Mouse (Mus musculus) C2C12 (cell line): ENCODE measurements at regions not wholly inside any gene's neighbourhood (a gene's known extent, or its start where the extent isn't known, plus 50 kb on each side); places are given as distances from the start of the nearest gene placed in this dataset.

Experiments
- CTCF ChIP-seq: IDR thresholded peaks from one replicate; pipeline ENCODE4 v1.5.1; 2011; ENCODE audit not compliant: control insufficient read depth, insufficient read depth, insufficient read length
- MAX ChIP-seq: IDR thresholded peaks from one replicate; pipeline ENCODE4 v1.6.1; 2011; ENCODE audit warnings: mild to moderate bottlenecking, control low read depth
- MYOD1 ChIP-seq: IDR thresholded peaks from one replicate; pipeline ENCODE4 v1.6.1; 2011; ENCODE audit warnings: low read depth; ENCODE audit not compliant: control insufficient read depth, insufficient read length
- MYOG ChIP-seq: IDR thresholded peaks from one replicate; pipeline ENCODE4 v1.6.1; 2011; ENCODE audit not compliant: control insufficient read depth, insufficient read length; ENCODE audit errors: extremely low read depth
- USF1 ChIP-seq: IDR thresholded peaks from one replicate; pipeline ENCODE4 v1.6.1; 2011; ENCODE audit warnings: low read depth, mild to moderate bottlenecking, control low read depth, moderate library complexity

DNA sequence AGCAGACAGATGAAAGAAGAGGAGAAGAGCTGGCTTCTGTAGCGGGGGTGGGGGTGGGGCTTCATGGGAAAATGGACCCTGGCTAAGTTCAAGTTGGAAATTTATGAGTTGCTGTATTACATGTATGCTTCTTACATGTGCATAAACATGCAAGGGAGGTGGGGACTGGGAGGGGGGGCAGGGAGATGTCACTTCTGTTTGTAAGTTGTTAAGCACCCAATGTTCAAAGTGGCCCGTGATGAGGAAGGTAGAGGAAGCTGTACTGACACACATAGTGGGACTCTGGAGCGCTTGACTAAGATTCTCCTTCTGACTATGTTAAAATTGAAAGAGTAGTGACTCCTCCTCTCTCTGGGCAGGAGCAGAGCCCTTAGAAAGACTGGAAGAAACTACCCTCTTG is 75.0 kb downstream of the Dad1 start:
- TF ChIP-seq MAX (no peak), CTCF (no peak), MYOG (no peak), USF1 (no peak), MYOD1 (no peak)
